In genomic region chr11:73044789-73045188, GRCm38 (mm10) we compare ENCODE assay signal across 16 mouse cellular contexts. TPM values are rescaled to one million over a fixed set of nuclear protein-coding genes. Genes with fewer than 3 reads are reported as not detected.
DNase-seq lines count a peak whose midpoint lies in the region; ATAC-seq and TF ChIP-seq lines count a peak whose summit lies in the region.
"Had no signal": no experiment of that assay in that cellular context is flagged by ENCODE, and none has a peak within 500 bp of the region (broad histone marks: within the 10 kb centered on the region; RNA-seq: fewer than 3 reads in every experiment).

No protein-coding gene starts in this region.

- peak; percentile 41 for TF ChIP-seq CTCF in liver, postnatal 0 days (IDR thresholded peaks at IDR 0.05; ENCODE audit: low read depth)
- TF ChIP-seq CTCF in E14TG2a.4 (conservative IDR thresholded peaks at IDR 0.05; ENCODE audit: low read length) (peak; percentile 32; the same call in 1 of the 2 replicates), Patski (IDR thresholded peaks at IDR 0.05) (peak; percentile 40)
- no peak for TF ChIP-seq CTCF in olfactory bulb, adult 2 months (IDR thresholded peaks at IDR 0.05; ENCODE audit: insufficient read depth, low read depth, low read length)
- TF ChIP-seq CTCF in left cerebral cortex, adult 2 months (IDR thresholded peaks at IDR 0.05): no peak; the same call in none of the 2 replicates

- CTCF ChIA-PET in Patski (lab: Charles Lee): interaction anchor here (1.1 to 8.9 kb wide), 5 partner anchors 14 to 39 kb away, joined by 3 to 81 read pairs (median 3); no protein-coding TSS in a partner anchor

- H3K4me3 ChIP-seq in liver, postnatal 0 days (ENCODE audit: low read depth, low read length): no peak overlapping the region
- H3K4me3 ChIP-seq in liver, embryonic 12.5 days: no peak overlapping the region
- no peak overlapping the region for H3K4me3 ChIP-seq in E14TG2a.4 (replicated peaks; ENCODE audit: low read length)
- no peak overlapping the region for H3K4me3 ChIP-seq in olfactory bulb, adult 2 months (ENCODE audit: insufficient read depth, low read depth, low read length)
- no peak overlapping the region for H3K4me3 ChIP-seq in left cerebral cortex, adult 2 months
- H3K4me3 ChIP-seq: heart, embryonic 12.5 days; liver, embryonic 13.5 days; midbrain, embryonic 12.5 days had no signal

- H3K36me3 ChIP-seq in liver, postnatal 0 days (replicated peaks; ENCODE audit: insufficient read depth, low read length): 0 out of 2 replicates have a peak, but pooled peaks cover 2% of the 10 kb centered on the region
- H3K36me3 ChIP-seq in liver, embryonic 12.5 days: peaks cover 3% of the 10 kb centered on the region
- peaks cover 2% of the 10 kb centered on the region; the same call in 1 of the 2 replicates for H3K36me3 ChIP-seq in E14TG2a.4 (ENCODE audit: insufficient read depth, low read length)
- H3K36me3 ChIP-seq: midbrain, embryonic 12.5 days had no signal

- 62% methylated on average over 4 of the region's 4 CpGs for WGBS in liver, postnatal 0 days (ENCODE audit: insufficient replicate concordance)
- 46% methylated on average over 4 of the region's 4 CpGs for WGBS in liver, embryonic 12.5 days (ENCODE audit: insufficient replicate concordance)
- WGBS in olfactory bulb, adult 2 months: 75% methylated on average over 4 of the region's 4 CpGs

- H3K9me3 ChIP-seq in liver, postnatal 0 days (ENCODE audit: low read length): no peaks in the 10 kb centered on the region
- H3K9me3 ChIP-seq in liver, embryonic 12.5 days (replicated peaks): no peaks in the 10 kb centered on the region
- H3K9me3 ChIP-seq in E14TG2a.4 (ENCODE audit: low read length): no peaks in the 10 kb centered on the region
- H3K9me3 ChIP-seq: heart, embryonic 12.5 days; liver, embryonic 13.5 days; midbrain, embryonic 12.5 days had no signal

- no peak overlapping the region for H3K9ac ChIP-seq in liver, postnatal 0 days (replicated peaks)
- H3K9ac ChIP-seq in liver, embryonic 12.5 days: no peak overlapping the region
- H3K9ac ChIP-seq: liver, embryonic 13.5 days; midbrain, embryonic 12.5 days had no signal

- H3K4me1 ChIP-seq in liver, postnatal 0 days (ENCODE audit: insufficient read depth): peaks cover 10% of the 10 kb centered on the region
- peaks cover 19% of the 10 kb centered on the region for H3K4me1 ChIP-seq in liver, embryonic 12.5 days
- peaks cover 51% of the 10 kb centered on the region for H3K4me1 ChIP-seq in E14TG2a.4 (replicated peaks; ENCODE audit: low read depth, low read length)
- H3K4me1 ChIP-seq in olfactory bulb, adult 2 months (ENCODE audit: control insufficient read depth, insufficient read depth, low read length): peaks cover 9% of the 10 kb centered on the region

- in situ Hi-C loops in Patski (cut with MboI; ENCODE audit: low pct_unique_long_range_greater_than_20kb): loop anchor here (5.0 kb wide), 1 partner anchor 32 kb away; no protein-coding TSS in a partner anchor

- H3K4me2 ChIP-seq in liver, postnatal 0 days (ENCODE audit: low read depth, low read length): no peak overlapping the region
- no peak overlapping the region for H3K4me2 ChIP-seq in liver, embryonic 12.5 days
- H3K4me2 ChIP-seq: heart, embryonic 12.5 days; liver, embryonic 13.5 days; midbrain, embryonic 12.5 days had no signal

- TF ChIP-seq POLR2A in olfactory bulb, adult 2 months (IDR thresholded peaks at IDR 0.05; ENCODE audit: insufficient read depth, low read depth, low read length): no peak

- no peaks in the 10 kb centered on the region for H3K27me3 ChIP-seq in liver, postnatal 0 days (ENCODE audit: insufficient read depth, low read length)
- no peaks in the 10 kb centered on the region for H3K27me3 ChIP-seq in liver, embryonic 12.5 days (replicated peaks)
- H3K27me3 ChIP-seq in E14TG2a.4 (ENCODE audit: insufficient read depth, low read length): no peaks in the 10 kb centered on the region
- no peaks in the 10 kb centered on the region for H3K27me3 ChIP-seq in Patski
- H3K27me3 ChIP-seq: heart, embryonic 12.5 days; liver, embryonic 13.5 days; midbrain, embryonic 12.5 days had no signal

- no peak for TF ChIP-seq EP300 in liver, postnatal 0 days (IDR thresholded peaks at IDR 0.05; ENCODE audit: low read depth)

- POLR2A ChIA-PET in Patski (lab: Charles Lee): no interaction called here

- intact Hi-C loops in left cerebral cortex, postnatal 14 days (cut with DNase I): no loop called here
- intact Hi-C loops in left cerebral cortex, adult 2 months (cut with DNase I): loop anchor here (5.0 to 10.0 kb wide), 2 partner anchors 117 to 470 kb away; no protein-coding TSS in a partner anchor

- no peak overlapping the region for H3K27ac ChIP-seq in liver, postnatal 0 days (ENCODE audit: low read depth)
- no peak overlapping the region for H3K27ac ChIP-seq in liver, embryonic 12.5 days
- 0 out of 2 replicates have a peak overlapping the region, but pooled peaks have one; percentile 83 for H3K27ac ChIP-seq in olfactory bulb, adult 2 months (ENCODE audit: insufficient read depth, low read depth, low read length)
- H3K27ac ChIP-seq in left cerebral cortex, adult 2 months: no peak overlapping the region
- H3K27ac ChIP-seq: liver, embryonic 13.5 days; midbrain, embryonic 12.5 days had no signal

- no peak for ATAC-seq in liver, postnatal 0 days
- ATAC-seq in liver, embryonic 12.5 days: no peak
- ATAC-seq in Patski: no peak

- DNase-seq in liver, postnatal 0 days: no peak
- no peak for DNase-seq in Patski (ENCODE audit: low read depth, low spot score)
- no peak for DNase-seq in left cerebral cortex, postnatal 14 days (ENCODE audit: low spot score in 2 of 2)
- DNase-seq in left cerebral cortex, adult 2 months (ENCODE audit: extremely low spot score in 1 of 2, low spot score in 2 of 2): no peak
- DNase-seq: cerebellum, postnatal 36 days; gastrocnemius, postnatal 25 days; heart, postnatal 4 days; kidney, postnatal 10 days; left cerebral cortex, postnatal 4 days; liver, embryonic 13.5 days; thymus, adult 2 months had no signal

RNA-seq across cellular contexts. Expression of gene Ncbp3, which starts 2.8 kb away (rescaled TPM):
- 2.7 TPM in 2 replicates for polyA plus RNA-seq in liver, postnatal 0 days (2015; fragmentation: Nextera tagmentation; extraction: Ambion mirVana)
- polyA plus RNA-seq in liver, embryonic 12.5 days (2016; fragmentation: Nextera tagmentation; extraction: Ambion mirVana): 7.5 and 7.9 TPM in 2 replicates
- polyA plus RNA-seq in Patski (2021): 7.9 TPM
- polyA plus RNA-seq in olfactory bulb, adult 2 months (2012; ENCODE audit: insufficient read depth, insufficient read length, low replicate concordance, missing spikeins): not detected in 2 replicates
- 1 to 10 TPM; 8.0 to 9.7 TPM for total RNA-seq in left cerebral cortex, postnatal 14 days (2021)
- total RNA-seq in left cerebral cortex, adult 2 months (2021): 10 to 100 TPM; 10.3 to 10.7 TPM

RNA-seq across cellular contexts. Expression of gene Camkk1, which starts 26.0 kb away (rescaled TPM):
- polyA plus RNA-seq in liver, postnatal 0 days (2015; fragmentation: Nextera tagmentation; extraction: Ambion mirVana): 0.76 and 0.78 TPM in 2 replicates
- 1.8 and 1.9 TPM in 2 replicates for polyA plus RNA-seq in liver, embryonic 12.5 days (2016; fragmentation: Nextera tagmentation; extraction: Ambion mirVana)
- 5.1 TPM for polyA plus RNA-seq in Patski (2021)
- not detected in 2 replicates for polyA plus RNA-seq in olfactory bulb, adult 2 months (2012; ENCODE audit: insufficient read depth, insufficient read length, low replicate concordance, missing spikeins)
- total RNA-seq in left cerebral cortex, postnatal 14 days (2021): 10 to 100 TPM; 47.2 to 53.4 TPM
- 100 to 1,000 TPM; 118 to 126 TPM for total RNA-seq in left cerebral cortex, adult 2 months (2021)

RNA-seq across cellular contexts. Expression of gene Itgae, which starts 45.6 kb away (rescaled TPM):
- polyA plus RNA-seq in liver, postnatal 0 days (2015; fragmentation: Nextera tagmentation; extraction: Ambion mirVana): 0.24 and 0.33 TPM in 2 replicates
- polyA plus RNA-seq in liver, embryonic 12.5 days (2016; fragmentation: Nextera tagmentation; extraction: Ambion mirVana): 0.14 and 0.19 TPM in 2 replicates
- polyA plus RNA-seq in Patski (2021): 0.05 TPM
- polyA plus RNA-seq in olfactory bulb, adult 2 months (2012; ENCODE audit: insufficient read depth, insufficient read length, low replicate concordance, missing spikeins): not detected in 2 replicates
- total RNA-seq in left cerebral cortex, postnatal 14 days (2021): under 1 TPM; 0.53 to 0.55 TPM
- total RNA-seq in left cerebral cortex, adult 2 months (2021): not detected
- total RNA-seq: left cerebral cortex, postnatal 4 days had no signal

RNA-seq across cellular contexts. Expression of gene P2rx1, which starts 45.9 kb away (rescaled TPM):
- 7.0 and 7.9 TPM in 2 replicates for polyA plus RNA-seq in liver, postnatal 0 days (2015; fragmentation: Nextera tagmentation; extraction: Ambion mirVana)
- 12.7 and 15.0 TPM in 2 replicates for polyA plus RNA-seq in liver, embryonic 12.5 days (2016; fragmentation: Nextera tagmentation; extraction: Ambion mirVana)
- polyA plus RNA-seq in Patski (2021): not detected
- not detected in 2 replicates for polyA plus RNA-seq in olfactory bulb, adult 2 months (2012; ENCODE audit: insufficient read depth, insufficient read length, low replicate concordance, missing spikeins)
- total RNA-seq in left cerebral cortex, postnatal 14 days (2021): 1 to 10 TPM; 1.2 to 1.3 TPM
- total RNA-seq in left cerebral cortex, adult 2 months (2021): under 1 TPM; 0.20 to 0.40 TPM

Comparison
In these comparisons a context has a peak if more than half of its experiments do, and no peak if none do; other contexts are left out.
1. CTCF ChIP-seq: peak in liver, postnatal 0 days (single experiment), E14TG2a.4 (single experiment) and Patski (single experiment); none in olfactory bulb, adult 2 months (single experiment) and left cerebral cortex, adult 2 months (single experiment).